Mouse (Mus musculus) hindlimb bud, embryonic 11.5 days (tissue): ENCODE measurements around the gene Ptpa.

Experiments used
- DNase-seq: peaks from one replicate; pipeline ENCODE4 v3.0.0-alpha.2; 2012; ENCODE audit warnings: low read depth, low spot score; ENCODE audit errors: extremely low spot score

Gene Ptpa

DNA sequence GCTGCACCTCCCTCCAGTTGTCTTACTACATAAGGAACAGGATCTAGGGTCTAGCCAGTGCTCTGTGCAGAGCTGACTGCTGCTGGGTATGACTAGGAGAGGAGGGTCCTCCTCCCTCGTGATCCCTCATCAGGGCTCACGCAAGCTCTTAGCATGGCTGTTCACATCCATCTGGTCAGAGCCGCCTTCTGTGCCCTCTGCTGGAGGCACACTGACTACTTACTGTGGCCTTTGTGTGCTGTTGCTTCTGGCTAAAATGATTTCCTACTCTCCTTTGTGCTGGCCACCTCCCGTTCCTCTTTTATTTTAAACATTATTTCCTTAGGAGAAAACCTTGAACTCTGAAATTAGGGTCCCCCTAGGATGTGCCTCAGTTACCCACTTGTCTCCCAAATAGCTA lies 21.0 kb downstream of the Ptpa start:
- no peak for DNase-seq

DNA sequence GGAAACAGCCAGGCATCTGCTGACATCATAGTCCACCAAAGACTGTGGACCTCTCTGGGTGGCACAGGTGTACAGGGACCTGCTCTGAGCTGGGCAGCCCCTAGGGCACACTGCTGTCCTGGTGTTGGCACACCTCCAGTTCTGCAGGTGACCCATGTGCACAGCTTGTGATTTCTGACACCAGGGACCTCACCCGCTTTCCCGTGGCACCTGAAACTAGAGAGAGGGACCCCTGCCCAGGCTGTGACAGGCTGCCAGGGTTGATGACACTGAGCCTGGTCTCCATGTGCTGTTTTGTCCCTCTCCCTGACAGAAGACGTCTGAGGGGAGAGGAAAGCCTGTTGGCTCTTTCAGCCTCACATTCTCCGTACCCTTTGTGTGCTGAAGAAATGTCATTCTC lies 22.0 kb downstream of the Ptpa start:
- DNase-seq, result no peak

DNA sequence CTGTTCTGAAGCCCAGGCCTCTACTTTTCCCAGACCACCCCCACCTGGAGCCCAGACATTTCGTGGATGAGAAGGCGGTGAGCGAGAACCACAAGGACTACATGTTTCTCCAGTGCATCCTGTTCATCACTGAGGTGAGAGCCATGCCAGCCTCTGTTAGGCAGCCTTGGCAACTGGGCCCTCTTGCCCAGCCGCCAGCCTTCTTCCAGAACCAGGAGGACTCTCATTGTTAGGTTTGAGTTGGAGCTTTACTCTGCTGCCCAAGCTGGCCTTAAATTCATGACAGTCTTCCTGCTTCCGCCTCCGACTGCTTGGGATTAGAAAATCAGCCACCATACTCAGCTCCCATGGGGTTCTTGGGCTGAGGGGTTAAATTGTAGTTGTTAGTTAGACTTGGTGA lies 23.8 kb downstream of the Ptpa start:
- DNase-seq, result no peak

DNA sequence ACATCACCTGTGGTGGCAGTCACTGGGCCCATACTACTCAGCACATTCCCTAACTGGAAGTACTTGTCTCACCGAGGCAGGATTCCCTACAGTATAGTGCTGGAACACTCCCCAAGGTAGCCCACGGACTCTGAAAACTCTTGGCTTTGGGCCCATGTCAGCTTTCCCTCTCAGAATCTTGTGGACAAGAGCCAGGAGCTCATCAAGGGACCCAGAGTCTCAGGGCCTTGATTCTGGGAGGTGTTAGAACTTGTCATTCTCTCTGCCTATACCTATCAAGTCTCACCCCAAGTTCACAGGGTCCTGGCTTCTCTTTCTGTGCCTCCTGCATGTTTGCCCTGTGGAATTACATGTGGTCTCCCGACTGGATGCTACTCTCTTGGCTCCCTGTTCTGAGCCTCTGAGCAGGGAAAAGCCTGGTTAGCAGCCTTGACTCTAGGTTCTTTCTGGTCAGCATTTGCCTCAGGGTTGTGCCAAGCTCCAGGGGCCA lies 24.4 kb downstream of the Ptpa start:
- DNase-seq, result no peak

DNA sequence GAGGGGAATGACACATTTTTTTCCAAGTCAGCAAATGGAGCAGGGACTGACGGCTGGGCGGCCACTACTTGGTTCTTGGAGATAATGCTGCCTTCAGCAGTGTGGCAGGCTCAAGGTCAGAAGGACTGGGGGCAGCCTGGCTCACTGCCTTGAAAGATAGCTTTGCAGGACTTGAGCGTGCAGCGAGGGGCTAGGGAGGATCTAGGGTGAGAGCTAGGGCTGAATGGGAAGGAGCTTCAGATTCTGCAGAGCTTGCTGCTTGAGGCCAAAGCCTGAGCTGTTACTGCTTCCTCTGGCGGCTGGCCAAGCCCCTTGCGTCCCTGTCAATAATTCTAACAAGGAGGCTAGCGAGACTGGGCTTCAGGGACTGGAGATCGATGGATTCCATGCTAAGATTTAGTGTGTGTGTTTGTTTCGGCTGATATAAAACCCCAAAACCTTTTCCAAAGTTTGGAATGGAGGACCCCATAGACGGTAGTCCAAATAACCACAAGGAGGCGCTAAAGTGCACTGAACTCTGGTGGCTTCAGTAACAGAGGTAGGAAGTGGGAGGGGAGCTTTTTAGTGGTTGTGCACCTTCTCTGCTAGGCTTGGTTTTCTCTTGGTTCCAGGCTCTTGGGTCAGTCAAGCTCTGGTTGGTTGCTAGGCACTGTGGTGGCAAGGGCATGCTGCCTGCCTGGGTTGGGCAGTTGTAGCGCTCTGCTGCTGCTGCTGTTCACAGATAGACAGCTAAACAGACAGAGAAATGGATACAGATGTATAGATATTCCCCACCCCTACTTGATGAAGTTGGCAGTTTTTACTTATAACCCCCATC lies 25.1 kb downstream of the Ptpa start:
- peak; percentile 82 for DNase-seq

DNA sequence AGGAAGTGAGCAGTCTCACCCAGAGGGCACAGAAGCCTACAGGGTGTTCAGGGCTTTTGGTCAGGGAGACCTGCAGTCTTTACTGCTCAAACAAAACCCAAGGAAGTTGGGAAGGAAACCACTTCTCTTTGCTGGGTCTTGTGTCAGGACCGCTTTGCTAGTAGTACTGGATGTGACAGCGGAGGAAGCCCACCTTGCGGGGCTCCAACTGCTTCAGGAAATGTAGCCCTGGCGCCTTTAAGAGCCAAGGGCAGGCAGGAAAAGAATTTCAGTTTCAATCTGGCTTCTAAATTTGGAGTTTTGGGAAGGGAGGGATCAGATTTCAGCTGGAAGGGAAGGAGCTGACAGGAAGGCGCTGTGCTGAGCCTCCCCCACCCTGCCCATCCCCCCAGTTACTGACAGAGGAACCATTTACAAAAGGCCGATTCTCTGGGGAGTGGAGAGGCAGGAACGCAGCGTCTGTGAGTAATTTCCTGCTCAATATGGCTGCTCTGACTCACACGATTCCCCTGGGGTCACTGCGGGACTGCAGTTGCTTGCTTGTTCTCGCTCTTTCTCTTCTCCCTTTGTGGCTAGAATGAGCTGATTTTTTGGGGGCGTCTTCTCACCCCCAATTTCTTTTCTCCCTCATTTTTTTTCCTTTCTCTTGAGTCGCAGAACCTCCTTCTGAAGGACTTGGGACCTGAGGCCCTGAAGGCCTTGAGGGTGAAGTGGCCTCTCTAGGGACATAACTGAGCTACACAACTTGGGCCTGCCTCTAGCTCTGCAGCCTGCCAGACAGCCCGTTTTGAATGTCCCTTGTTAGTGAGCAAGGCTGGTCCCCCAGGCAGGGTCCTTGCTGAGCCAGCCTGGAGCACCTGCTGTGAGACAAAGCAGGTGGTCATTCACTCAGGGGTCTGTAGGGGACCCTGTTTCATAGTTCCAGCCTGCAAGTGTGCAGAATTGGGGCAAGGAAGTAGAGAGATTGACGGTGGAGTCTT lies 26.0 kb downstream of the Ptpa start:
- peak; percentile 95 for DNase-seq

DNA sequence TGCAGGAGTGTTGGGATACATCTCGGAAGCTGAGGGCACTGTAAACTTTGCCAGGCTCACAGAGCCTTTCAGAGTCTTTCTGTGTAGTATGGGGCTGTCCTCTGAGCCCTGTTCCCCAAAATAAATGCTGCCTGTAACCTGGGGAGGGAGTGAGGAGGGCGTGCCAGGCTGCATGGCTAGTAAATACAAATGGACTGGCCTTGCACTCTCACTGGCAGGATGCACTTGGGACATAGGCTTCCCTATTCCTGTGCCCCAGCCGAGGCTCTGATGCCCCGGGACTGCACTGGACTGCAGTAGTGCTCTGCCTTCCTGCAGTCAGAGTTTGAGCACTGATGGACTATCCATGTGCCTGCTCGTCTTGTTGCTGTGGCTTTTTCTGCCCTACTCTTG lies 26.7 kb downstream of the Ptpa start:
- no peak for DNase-seq

DNA sequence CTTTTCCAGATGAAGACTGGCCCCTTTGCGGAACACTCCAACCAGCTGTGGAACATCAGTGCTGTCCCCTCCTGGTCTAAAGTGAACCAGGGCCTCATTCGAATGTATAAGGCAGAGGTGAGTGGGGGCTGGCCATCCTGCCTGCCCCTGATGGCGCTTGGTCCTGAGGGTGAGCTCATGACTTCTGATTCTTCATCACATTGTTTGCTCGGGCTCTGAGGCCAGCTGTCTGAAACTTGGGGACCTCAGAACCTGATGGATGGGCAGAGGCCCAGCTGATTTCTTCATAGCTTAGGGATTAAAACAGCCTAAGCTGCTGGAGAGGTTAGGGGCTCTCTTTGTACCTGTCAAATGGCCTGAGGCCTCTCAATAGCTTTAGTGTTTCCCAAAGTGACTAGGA lies 27.4 kb downstream of the Ptpa start:
- DNase-seq, result no peak

DNA sequence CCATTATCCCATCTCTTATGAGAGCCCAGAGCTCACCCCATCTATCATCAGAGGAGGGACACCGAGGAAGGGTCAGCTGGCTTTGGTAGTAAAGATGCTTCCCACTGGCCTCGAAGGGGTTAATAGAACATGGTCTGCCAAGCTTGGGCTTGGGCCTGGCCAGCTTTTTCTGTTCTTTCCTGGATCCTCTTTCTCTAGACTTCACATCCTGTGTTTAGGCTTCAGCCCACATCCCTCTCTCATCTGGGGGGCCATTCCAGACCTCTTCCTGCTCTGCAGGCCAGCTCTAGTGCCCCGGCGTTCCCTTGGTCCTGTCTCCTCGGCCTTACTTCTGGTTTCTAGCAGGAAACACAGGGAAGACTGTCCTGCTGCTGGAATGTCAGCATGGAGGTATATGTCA lies 28.2 kb downstream of the Ptpa start:
- DNase-seq, result no peak

DNA sequence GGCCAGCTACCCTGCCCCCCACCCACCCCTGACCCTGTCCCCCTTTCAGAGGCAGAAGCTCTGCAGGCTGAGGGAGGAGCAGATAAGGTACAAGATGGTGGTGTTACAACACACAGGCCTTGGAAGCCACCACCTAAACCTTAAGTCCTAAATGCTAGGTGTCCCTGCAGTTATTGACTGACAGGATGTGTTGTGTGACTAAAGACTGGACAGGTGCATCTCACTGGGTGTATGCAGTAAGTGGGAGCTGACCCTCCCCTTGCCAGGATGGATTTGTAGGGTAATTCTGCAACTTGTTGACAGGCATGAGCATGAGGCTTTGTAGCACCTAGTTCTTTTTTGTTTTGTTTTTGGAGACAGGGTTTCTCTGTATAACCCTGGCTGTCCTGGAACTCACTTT lies 28.6 kb downstream of the Ptpa start:
- no peak for DNase-seq

DNA sequence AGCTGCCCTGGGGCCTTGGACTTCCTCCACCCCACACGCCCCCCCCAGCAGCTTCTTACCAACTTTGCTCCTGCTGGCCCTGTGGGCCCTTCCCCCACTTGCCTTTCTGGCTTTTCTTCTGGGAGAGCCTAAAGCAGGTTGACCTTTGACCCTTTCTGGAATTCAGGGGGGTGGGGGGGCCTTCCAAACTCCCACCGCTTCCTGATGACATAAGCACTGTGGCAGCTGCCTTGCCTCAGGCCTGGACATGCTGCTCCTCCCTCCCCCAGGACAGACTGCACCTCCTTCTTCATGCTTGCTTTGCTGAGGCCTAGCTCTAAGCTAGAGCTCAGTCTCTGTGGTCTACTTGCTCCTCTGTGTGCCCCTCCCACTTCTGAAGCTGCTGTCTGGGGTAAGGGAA lies 29.5 kb downstream of the Ptpa start:
- DNase-seq, result no peak

DNA sequence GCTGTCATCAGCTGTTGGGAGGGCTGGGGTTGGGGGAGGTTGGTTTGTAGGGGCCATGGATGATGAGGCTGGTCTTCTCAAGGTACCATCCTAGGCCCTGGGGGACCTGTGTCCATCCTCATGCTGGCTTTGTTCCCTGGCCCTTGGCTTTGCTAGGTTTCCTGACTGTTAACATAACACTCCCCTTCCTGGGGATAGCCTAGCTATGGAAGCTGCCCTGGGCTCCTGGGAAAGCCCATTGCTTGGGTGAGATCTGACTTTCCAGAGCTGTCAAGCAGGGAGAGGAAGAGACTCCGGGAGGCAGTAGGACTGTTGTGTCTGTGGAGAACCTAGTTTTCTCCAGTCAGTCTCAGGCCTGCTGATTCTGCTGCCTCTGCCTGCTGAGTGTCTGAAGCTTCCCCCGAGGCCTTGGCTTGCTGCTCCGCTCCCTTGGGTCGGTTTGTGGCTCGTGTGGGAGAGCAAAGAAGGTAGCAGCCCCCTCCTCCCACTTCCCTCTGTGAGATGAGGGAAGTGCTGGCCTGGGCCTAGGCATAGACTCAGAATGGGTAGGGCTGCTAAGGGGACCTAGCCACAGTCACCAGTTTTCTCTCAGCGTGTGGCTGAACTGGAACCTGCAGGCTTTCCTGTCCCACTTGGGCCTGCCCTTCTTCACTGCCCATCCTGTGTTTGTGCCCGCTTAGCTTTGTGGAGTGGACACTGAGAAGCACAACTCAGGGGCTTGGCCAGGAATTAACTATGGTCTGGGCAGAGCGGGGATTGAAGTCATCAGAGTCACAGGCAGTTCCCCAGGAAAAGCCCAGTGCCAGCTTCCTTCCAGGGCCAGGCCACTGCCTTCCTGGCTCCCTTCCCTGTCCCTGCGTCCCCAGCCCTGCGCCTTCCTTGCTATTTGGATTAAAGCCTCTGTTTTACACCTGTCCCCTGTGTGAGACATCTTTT lies 31.3 kb downstream of the Ptpa start:
- DNase-seq, result no peak

DNA sequence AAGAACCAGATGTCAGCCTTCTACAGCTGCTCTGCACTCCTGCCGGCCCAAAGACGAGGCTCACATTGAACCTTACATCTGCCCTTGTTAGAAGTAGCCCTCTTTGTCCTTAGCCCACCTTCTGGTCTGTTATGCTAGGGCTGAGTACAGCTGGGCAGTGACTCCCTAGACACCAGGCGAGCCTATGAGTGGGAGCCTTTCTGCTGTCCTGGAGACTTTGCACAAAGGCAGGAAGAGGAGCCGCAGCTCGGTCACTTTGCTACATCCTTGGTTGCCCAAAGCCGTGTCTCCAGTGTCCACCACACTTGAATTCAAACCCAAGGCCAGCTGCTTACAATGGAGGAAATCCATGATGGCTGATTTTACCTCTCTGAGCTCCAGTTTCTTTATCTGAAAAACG lies 32.5 kb downstream of the Ptpa start:
- no peak for DNase-seq

DNA sequence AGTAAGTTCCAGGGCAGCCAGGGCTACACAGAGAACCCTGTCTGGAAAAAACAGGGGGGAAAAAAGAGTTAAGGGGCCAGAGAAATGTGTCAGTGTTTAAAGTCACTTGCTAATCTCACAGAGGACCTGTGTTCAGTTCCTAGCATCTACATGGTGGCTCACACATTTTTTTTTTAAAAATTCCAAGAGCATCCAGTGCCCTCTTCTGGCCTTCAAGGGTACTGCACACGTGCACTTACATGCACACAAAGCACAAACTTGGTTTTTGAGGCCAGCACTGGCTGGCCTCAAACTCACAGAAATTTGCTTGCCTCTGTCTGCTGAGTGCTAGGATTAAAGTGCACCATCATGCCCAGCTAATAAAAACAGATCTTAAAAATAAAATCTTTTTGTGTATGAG lies 34.7 kb downstream of the Ptpa start:
- DNase-seq, result no peak

DNA sequence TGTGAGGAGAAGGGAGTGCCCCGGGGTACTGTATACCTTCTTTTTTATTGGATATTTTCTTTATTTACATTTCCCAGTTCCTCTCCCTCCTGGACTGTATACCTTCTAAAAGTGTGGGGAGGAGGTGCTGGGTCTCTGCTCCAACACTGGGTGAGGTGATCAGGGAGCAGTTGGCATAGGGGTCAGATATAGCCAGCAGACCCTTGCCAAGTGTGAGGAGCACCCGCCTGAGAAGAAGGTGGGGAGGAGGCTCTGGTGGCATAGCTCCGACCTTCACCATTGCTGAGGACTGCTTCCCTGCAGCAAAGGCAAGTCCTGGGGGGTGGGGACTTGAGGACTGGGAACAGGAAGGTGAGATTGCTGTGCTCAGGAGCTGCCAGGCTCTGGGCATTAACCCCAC lies 35.7 kb downstream of the Ptpa start:
- no peak for DNase-seq

DNA sequence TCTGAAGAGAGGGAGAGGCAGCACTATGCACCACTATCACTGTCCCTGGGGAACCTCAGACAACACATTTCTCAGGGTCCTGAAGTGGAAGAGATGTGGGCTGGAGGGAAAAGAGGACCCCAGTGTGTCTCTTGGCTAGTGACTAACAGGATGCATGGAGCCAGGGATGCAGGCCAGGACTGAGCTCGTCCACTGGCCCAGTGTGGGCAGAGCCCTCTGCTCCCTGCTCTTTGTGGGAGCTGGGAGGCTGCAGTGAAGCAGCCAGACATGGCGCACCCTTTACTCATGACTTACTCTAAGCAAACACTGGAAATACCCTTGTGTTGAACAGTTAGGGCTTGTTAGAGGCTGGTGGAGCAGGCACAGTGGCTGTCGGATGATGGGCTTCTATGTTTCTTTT lies 37.7 kb downstream of the Ptpa start:
- no peak for DNase-seq

DNA sequence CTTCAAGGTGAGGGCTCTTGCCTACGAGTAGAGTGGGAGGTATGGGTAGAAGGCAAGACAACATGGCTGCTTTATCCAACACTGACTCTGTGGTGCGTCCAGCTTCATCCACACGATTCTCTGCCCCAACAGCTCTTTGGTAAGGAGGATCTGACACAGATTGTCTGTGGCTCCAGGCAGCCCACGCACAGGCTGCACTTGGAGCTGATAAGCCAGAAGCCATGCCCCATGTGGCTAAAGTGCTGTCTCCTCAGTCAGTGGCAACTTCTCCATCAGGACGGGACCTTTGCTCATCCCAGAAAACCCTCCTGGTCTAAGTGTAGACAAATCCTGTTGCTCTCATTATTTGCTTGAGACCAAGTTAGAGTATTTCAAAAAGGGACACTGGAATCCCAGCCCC lies 38.7 kb downstream of the Ptpa start:
- no peak for DNase-seq

DNA sequence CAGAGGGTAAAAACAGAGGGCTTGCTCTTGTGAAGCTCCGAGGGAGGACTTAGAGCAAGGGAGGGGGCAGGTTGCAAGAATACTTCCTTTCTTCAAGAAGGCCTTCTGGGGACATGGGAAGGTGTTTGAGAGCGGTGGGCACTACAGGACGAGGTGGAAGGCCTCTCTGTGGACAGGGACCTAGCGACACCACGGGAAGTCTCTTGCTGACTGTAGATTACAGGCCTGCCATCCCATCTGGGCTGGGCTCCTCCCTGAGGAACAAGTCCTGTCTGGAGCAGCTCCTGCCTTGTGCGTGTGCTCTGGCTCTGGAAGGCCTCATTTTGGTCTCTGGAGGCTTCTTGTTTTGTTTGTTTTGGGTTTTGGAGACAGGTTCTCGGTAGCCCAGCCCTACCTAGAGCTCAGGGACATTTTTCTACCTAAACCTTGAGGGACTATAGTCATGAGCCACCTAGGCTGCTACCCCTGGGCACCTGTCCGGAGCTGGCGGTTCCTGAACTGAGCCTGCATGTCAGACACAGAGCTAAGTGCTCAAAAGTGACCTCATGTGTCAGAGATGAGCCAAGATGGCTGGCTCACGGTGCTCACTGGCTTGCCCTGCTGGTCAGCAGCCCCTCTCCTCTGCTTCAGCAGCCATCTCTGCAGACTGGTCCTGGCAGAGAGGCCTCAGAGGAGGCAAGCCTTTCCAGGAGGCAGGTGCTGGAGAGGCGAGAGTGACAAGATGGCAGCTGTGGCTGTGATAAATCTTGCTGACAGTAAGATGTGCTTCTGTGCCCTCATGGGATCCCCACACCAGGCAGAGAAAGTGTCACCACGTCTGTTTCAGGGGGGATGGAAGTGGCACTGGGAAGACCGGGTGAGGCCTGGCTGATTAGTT lies 40.5 kb downstream of the Ptpa start:
- DNase-seq, result no peak

DNA sequence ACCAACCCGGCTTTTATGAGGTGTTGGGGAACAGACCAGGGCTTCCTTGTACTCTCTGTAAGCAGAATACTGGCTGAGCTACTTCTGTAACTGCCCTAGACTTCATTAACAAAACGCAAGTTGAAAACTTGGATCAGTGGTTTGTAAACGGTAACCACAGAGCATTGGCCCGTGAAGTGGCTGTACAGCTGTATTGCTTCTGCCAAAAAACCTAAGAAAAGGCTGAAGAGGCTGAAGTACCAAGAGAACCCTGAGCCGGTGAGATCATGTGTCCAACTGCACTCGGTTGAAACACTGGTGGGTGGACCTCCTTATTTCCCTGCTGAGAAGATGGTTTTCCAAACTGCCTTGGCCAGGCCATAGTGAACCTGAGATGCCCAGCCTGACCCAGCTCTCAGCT lies 42.5 kb downstream of the Ptpa start:
- no peak for DNase-seq

DNA sequence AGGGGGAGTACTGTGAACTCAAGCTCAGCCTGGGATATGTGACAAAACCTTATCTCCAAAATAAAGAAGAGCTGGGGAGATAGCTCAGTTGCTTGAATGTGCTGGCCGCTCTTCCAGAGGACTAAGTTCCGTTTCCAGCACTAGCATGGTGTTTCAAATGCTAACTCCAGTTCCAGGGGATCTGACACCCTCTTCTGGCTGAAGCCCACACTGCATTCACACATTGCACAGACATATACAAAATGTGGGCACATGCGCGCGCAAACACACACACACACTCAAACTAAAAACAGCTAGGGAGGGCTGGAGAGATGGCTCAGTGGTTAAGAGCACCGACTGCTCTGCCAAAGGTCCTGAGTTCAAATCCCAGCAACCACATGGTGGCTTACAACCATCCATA lies 43.4 kb downstream of the Ptpa start:
- no peak for DNase-seq
